Mouse (Mus musculus) heart, adult 2 months (tissue): ENCODE results near the gene Pmpca.

Experiments
- CTCF ChIP-seq: fragments of 200-600 bp; IDR thresholded peaks from 2 replicates; pipeline ENCODE4 v1.8.1; 2022; ENCODE audit warnings: antibody characterized with exemption, mild to moderate bottlenecking, moderate library complexity
- POLR2A ChIP-seq: fragments of 200-500 bp; IDR thresholded peaks from 2 replicates; pipeline ENCODE4 v1.6.1; 2011; ENCODE audit warnings: mild to moderate bottlenecking, low read depth, low read length, control low read depth; ENCODE audit not compliant: insufficient read depth

GRCm38 (mm10) chr2:26443876-26444275, 54.7 kb downstream of the Pmpca start:
- TF ChIP-seq CTCF (no peak), POLR2A (no peak)
